Mouse (Mus musculus) Patski (cell line): ENCODE data around the gene Mcf2l. TPM values are rescaled to one million over a fixed set of nuclear protein-coding genes. Genes with fewer than 3 reads are reported as not detected.

Experiments
- ATAC-seq: fragments of 100-300 bp; one replicate; pipeline ENCODE4 v1.8.0; 2021
- CTCF ChIA-PET: fragments of 350-600 bp; sonication (Branson Sonifier 250); formaldehyde crosslinking; loops from one replicate; lab custom pipeline; 2022; ENCODE audit warnings: inconsistent platforms; lab: Charles Lee
- POLR2A ChIA-PET: fragments of 350-600 bp; sonication (Branson Sonifier 250); formaldehyde crosslinking; loops from one replicate; lab custom pipeline; 2022; ENCODE audit warnings: antibody characterized with exemption, inconsistent platforms; lab: Charles Lee
- DNase-seq: peaks from one replicate; pipeline ENCODE4 v3.0.0-alpha.2; 2011; ENCODE audit warnings: low read depth, low spot score
- H3K27me3 ChIP-seq: fragments of 371-371 bp; one replicate; pipeline ENCODE4 v1.5.1; 2021
- CTCF ChIP-seq: fragments of 100-300 bp; IDR thresholded peaks from one replicate; pipeline ENCODE4 v1.5.1; 2021
- in situ Hi-C: fragments of 300-500 bp; cut with MboI; formaldehyde crosslinking; loops from 3 replicates; pipeline ENCODE4 v1.11.1; 2018; ENCODE audit warnings: low pct_unique_long_range_greater_than_20kb, mixed read lengths
- polyA plus RNA-seq: library from polyadenylated mRNA; unstranded; gene quantifications from one replicate; pipeline ENCODE4 v1.2.3, GENCODE M21; 2021

The Mcf2l gene
- polyA plus RNA-seq, 1 experiment from 2014 or later = 6.8 TPM

DNA sequence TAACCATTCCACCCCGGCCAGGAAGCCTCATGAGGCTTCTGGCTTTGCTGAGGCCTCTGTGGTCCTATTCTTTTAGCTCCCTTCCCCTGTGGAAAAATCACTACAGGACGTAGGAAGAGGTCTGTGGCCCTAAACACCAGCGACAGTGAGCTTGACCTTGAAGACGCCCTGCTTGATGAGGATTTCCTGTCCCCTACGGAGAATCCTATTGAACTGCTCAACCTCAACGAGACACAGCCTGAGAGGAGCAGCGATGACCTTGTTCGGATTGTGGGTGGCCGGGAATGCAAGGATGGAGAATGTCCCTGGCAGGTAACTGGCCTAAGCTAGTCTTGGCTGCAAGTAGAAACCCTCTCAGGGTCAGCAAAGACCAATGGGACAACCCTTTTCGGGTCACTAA, 176.9 kb downstream of the Mcf2l start:
- in situ Hi-C loops = no loop called here
- ChIA-PET CTCF (no interaction called here), POLR2A (no interaction called here)
- no peak for TF ChIP-seq CTCF
- peaks cover 48% of the 10 kb centered on the region for H3K27me3 ChIP-seq
- DNase-seq (no peak), ATAC-seq (no peak)

DNA sequence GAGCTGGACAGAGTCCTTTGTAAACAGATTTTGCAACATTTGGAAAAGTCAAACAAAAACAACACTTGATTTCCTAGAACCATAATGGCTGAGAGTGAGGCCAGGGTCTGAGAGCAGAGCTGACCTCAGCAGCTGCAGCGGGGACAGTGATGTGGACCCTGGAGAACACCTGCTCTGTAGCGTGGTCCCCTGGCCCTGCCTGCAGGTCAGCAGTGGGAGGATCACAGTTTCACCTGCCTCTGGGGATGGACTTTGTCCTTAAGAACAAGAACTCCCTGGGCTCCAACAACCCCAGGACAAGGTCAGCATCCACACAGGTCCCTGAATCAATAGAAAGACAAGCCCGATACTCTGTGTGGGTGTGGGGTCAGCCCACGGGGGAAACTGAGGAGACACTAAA, 183.7 kb downstream of the Mcf2l start:
- in situ Hi-C loops = no loop called here
- no peak for TF ChIP-seq CTCF
- H3K27me3 ChIP-seq = peaks cover 24% of the 10 kb centered on the region
- DNase-seq (no peak), ATAC-seq (no peak)
- ChIA-PET CTCF (no interaction called here), POLR2A (no interaction called here)

DNA sequence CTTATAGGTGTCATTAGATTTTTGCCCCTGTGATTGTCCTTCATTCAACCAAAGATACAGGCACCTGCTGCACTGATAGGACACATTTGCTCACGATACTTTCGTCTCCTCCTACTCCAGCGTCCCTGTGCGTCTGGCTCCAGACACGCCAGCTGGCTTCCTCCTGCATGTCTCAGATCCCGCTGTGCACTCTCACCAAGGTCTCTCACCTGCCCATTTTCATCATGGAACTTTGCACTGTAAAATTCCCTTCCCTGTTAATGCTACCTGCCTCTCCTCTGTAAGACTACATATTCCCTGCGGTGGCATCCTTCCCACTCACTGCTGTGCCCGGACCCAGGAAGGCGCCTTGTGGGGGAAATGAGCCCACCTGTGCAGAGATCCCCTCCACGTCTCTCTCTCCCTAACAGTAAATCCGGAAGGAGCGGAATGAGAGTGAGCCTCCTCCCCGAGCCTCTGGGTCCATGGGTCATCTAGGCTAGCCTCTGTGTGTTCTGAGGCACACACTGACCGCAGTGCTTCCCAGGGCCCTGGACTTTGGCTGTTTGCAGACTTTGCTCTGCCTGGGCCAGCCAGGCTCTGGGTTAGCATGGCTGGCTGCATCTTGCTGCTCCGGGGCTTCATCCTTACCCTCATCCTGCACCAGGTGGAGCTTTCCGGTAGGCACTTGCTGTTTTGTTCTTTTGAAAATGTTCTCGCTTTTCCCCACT, 187.0 kb downstream of the Mcf2l start, which contains the start of gene Proz:
Gene Proz (plus strand): TSS at position 474 of the 710 bp plus-strand sequence.
- TF ChIP-seq CTCF = no peak
- CTCF ChIA-PET = no interaction called here

DNA sequence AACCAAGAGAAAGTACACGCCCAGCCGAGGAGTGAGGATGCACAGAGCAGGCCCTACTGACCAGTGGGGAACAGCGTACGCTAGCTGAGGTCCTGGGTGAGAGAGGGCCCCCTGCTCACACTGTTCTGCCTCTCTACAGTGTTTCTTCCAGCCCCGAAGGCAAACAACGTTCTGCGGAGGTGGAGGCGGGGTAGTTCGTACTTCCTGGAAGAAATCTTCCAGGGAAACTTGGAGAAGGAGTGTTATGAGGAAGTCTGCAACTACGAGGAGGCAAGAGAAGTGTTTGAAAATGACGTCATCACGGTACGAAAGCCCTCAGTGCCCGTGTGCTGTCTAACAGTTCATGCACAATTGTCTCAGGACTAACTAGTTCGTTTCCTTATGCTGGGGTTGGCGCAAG, 189.5 kb downstream of the Mcf2l start:
- in situ Hi-C loops = no loop called here
- ChIA-PET CTCF (no interaction called here), POLR2A (no interaction called here)
- peaks cover 36% of the 10 kb centered on the region for H3K27me3 ChIP-seq
- DNase-seq = no peak
- no peak for ATAC-seq
- no peak for TF ChIP-seq CTCF

More for the DNA sequence above, 187.0 kb downstream of the Mcf2l start, which contains the start of gene Proz:
- POLR2A ChIA-PET = no interaction called here
- no peak for DNase-seq
- peaks cover 37% of the 10 kb centered on the region for H3K27me3 ChIP-seq
- in situ Hi-C loops = no loop called here
- ATAC-seq = no peak

Other genes with a start within 250 kb of the Mcf2l start
- 41.7 TPM for gene Tubgcp3, start 201.6 kb upstream of the Mcf2l start, polyA plus RNA-seq
- gene Atp11a, start 116.8 kb upstream of the Mcf2l start, polyA plus RNA-seq = 139 TPM
- not detected for gene F7, start 152.2 kb downstream of the Mcf2l start, polyA plus RNA-seq
- gene F10, start 163.5 kb downstream of the Mcf2l start, polyA plus RNA-seq = not detected
- gene Proz, start 187.1 kb downstream of the Mcf2l start, polyA plus RNA-seq = 0.13 TPM
- 28.3 TPM for gene Pcid2, start 231.7 kb downstream of the Mcf2l start, polyA plus RNA-seq
- 112 TPM for gene Cul4a, start 231.8 kb downstream of the Mcf2l start, polyA plus RNA-seq